Mouse (Mus musculus) v-Abl transformed pro-B cells (cell line): ENCODE measurements around the gene Susd1.

Source experiments
- in situ Hi-C, 2 experiments: fragments of 400-800 bp; cut with MboI; formaldehyde crosslinking; loops; one replicate each; pipeline ENCODE4 v1.15.1; 2025; ENCODE audit not compliant: unreplicated experiment in 2 of 2

Gene Susd1

GRCm38 (mm10) chr4:59437990-59438854, at the start of gene Susd1:
Gene Susd1 (minus strand): TSS chr4:59438633.
- in situ Hi-C loops: no loop called here

GRCm38 (mm10) chr4:59471306-59471705, 32.9 kb upstream of the Susd1 start:
- in situ Hi-C loops: no loop called here

DNA sequence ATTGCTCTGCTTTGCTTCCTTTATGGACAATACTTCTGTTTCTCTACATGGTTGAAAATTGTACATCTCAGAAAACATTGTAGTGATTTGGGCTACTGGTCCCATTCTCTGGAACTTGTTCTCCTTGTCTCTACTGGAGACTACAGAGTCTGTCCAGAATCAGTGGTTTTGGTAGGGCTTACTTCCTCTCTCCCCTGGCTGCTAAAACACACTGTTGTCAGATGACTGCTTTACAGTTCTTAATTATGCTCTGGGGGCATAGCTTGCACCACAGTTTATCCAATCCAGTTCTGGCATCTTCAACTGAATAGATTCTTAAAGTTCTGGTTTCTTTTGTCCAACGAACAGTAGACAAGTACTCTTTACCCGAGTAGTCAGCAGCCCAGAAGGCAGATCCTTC, 27.0 kb upstream of the Susd1 start:
- in situ Hi-C loops: no loop called here

DNA sequence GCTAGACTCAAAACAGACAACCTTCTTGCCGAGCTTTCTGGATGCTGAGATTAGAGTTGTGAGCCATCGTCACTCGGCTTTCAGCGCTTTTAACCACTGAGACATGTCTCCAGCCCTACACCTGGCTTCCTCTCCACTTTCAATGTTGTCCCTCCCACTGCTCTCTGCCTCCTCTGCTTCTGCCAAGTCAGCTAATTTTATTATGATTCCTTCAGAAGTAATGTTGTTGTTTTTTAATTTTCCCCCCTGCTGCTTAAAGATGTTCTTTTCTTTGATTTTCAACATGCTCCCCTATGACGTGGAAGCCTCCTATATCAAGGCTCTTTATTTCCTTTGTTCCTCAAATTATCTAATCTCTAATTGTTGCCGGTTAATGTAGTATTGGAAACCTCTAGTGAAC, 26.2 kb upstream of the Susd1 start:
- in situ Hi-C loops: no loop called here

DNA sequence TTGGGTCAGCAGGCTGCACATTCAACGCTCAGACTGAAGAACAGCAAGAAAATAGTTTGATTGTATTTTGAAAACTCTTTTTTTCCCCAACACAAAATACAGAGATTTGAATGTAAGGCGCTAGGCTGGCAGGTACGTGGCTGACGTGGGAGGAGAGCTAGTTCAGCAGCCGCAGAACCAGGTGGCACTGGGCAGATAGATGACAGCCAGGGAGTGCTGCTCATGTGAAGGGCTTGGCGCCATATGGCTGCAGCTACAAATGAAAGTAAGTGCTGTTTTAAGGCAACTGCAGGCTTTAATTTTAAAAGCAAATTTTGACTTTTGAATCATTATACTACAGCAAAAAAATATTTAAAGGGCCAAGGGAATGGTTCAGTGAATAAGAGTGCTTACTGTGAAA, 24.1 kb upstream of the Susd1 start:
- in situ Hi-C loops: no loop called here

DNA sequence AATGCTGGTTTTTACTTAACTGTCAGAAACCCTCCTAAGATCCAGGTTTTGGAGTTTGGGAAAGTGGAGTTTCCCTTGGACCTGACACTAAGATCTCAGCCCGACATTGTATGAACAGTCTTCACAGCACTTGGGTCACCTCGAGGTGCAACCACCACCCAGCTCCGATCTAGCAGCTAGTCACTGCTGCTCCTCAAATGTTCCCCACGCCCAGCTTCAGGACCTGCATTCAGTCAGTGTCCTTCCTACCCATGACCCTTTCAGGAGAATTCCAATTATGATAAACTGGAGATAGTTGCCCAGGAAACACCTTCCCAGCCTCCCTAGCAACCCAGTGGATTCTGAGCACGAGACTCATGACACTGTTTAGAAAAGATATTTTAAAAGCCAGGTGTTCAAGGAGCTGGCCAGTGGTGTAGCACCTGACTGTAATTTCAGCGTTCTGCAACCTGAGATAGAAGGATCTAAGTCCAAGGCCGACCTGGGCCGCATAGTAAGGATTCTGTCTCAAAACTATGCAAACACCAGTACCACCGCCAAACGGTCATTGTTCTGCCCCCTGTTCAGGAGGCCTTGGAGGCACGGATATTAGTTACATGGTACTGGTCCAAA, 22.8 kb upstream of the Susd1 start:
- in situ Hi-C loops: no loop called here

- in situ Hi-C loops: no loop called here
Observed at GRCm38 (mm10) chr4:59459216-59459955, 21.0 kb upstream of the Susd1 start.

GRCm38 (mm10) chr4:59457941-59458340, 19.5 kb upstream of the Susd1 start:
- in situ Hi-C loops: no loop called here

DNA sequence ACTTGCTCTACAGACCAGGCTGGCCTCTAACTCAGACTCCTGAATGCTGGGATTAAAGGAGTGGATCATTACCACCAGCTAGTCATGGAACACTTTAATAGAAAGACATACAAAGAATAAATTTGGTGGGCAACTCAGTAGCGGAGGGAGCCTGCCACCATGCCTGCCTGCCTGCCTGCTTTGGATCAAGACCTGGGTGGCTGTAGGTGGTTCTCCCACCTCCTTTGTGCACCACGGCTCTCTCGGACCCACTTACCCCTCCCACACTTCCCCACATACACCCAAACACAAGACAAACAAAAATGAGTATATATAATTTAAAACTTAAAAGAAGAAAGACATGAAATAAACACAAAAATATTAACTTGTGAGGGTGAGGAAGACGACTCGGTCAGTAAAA, 18.7 kb upstream of the Susd1 start:
- in situ Hi-C loops: no loop called here

- in situ Hi-C loops: no loop called here
Observed at GRCm38 (mm10) chr4:59455465-59455864, 17.0 kb upstream of the Susd1 start.

- in situ Hi-C loops: no loop called here
Observed at GRCm38 (mm10) chr4:59454046-59454445, 15.6 kb upstream of the Susd1 start.

DNA sequence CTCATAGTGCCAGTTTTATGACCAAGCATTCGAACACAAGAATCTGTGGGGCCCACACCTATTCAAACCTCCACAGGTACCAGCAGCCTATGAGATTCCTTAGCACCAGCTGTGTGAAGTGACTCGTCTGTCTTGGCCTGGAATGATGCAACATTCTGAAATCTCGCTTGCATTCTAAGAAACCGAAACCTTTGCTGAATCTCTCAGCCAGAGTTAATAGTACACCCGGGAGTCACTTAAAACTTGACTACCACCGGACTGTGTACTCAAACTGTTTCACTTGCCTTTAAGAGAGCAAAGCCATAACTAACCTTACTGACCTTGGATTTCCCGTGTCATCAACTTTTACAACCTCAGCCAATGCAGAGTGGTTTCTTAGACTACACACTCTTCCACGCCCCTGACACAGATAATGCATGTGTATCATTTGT, 14.1 kb upstream of the Susd1 start:
- in situ Hi-C loops: no loop called here

DNA sequence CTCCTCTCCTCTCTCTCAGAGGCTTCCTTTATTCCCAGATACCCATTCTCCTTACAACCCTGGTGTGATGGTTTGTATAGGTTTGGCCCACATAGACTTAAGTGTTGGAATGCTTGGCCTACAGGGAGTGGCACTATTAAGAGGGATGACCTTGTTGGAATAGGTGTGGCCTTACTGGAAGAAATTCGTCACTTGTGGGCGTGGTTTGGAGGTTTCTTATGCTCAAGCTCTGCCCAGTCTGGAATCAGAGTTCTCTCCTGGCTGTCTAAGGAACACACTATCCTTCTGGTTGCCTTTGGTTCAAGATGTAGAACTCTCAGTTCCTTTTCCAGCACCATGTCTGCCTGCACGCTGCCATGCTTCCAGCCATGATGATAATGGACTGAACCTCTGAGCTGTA, 12.5 kb upstream of the Susd1 start:
- in situ Hi-C loops: no loop called here

DNA sequence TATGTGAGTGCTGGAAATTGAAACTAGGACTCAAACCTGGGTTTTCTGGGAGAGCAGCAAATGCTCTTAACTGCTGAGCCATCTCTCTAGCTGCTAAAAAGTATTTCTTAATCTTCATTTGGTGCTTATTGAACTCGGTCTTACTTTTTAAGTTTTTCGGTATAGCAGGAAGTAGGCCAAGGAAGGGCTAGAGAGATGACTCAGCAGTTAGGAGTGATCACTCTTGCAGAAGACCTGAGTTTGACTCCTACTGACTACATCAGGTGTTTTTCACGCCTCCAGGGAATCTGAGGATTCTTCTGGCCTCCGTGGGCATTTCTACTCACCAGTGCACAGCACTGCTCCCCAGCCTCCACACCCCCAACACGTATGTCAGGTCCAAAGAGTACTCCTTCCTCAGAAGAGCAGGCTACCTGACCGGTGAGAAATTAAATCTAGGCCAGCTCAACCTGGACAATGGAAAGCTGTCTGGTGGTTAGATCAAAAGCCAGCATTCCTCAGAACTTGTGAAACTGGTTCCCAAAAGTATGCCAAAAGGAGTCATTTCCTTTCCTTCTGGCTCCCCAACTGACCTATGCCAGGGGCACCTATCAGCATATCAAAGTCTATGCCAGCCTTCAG, 11.9 kb upstream of the Susd1 start:
- in situ Hi-C loops: no loop called here

- in situ Hi-C loops: no loop called here
Observed at GRCm38 (mm10) chr4:59447296-59447695, 8.9 kb upstream of the Susd1 start.

- in situ Hi-C loops: no loop called here
Observed at GRCm38 (mm10) chr4:59445516-59445915, 7.1 kb upstream of the Susd1 start.

GRCm38 (mm10) chr4:59444994-59445393, 6.6 kb upstream of the Susd1 start:
- in situ Hi-C loops: loop anchor here in 1 of 2 experiments (5.0 kb wide), 1 partner anchor 193 kb away; no protein-coding TSS in a partner anchor

DNA sequence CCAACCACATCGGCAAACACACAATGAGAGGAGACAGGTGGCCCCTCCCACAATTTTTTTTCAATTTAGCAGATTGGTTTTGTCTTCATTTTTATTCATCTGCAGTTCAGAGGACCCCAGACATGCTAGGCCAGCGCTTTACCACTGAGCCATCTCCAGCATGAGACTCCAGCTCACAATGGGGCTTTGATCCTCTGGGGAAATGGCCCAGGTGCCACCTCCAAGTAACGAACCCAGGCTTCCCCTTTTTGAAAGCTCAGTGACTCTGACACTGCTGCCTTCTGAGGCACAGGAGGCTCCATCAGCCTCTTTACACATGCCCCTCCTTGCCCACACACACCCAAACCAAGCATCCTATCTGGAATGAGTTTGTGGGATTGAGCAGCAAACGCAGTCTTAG, 5.7 kb upstream of the Susd1 start:
- in situ Hi-C loops: loop anchor here in 1 of 2 experiments (5.0 kb wide), 1 partner anchor 192 kb away; no protein-coding TSS in a partner anchor

- in situ Hi-C loops: loop anchor here in 1 of 2 experiments (5.0 kb wide), 1 partner anchor 189 kb away; no protein-coding TSS in a partner anchor
Observed at GRCm38 (mm10) chr4:59441265-59441664, 2.8 kb upstream of the Susd1 start.

- in situ Hi-C loops: loop anchor here in 1 of 2 experiments (5.0 kb wide), 1 partner anchor 188 kb away; no protein-coding TSS in a partner anchor
Observed at GRCm38 (mm10) chr4:59439960-59440359, 1.5 kb upstream of the Susd1 start.

DNA sequence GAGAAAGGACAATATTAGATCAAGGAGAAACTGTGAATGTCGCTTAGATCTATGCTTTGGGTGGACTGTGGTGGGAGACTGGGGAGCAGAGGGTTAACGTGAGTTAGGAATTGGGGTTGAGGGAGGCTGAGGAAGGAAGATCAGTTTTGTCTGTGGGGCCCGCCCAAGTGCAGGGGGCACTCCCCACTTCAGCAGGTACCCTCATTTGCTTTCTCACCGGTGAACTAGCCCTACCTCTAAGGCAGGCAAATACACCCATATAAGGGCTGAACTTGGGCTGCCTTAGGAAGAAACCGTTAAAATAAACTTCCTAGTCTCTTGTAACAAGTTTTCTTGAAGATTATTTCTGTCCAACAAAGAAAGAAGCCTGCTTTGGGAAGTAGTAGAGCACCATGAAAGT, 608 bp upstream of the Susd1 start:
- in situ Hi-C loops: no loop called here
